Mouse (Mus musculus): ENCODE results near the gene Ptprn2. TPM values are rescaled to one million over a fixed set of nuclear protein-coding genes. Genes with fewer than 3 reads are reported as not detected.

The Ptprn2 gene
- total RNA-seq, 4 experiments from 2014 or later: 314 to 341 (median 329) TPM

GRCm38 (mm10) chr12:117304751-117305624 is 819.5 kb downstream of the Ptprn2 start:
- DNase-seq (ENCODE audit: low spot score in 2 of 2): no peak

- DNase-seq (ENCODE audit: low spot score in 2 of 2): no peak
Measured at GRCm38 (mm10) chr12:117305625-117306105, 820.1 kb downstream of the Ptprn2 start.

DNA sequence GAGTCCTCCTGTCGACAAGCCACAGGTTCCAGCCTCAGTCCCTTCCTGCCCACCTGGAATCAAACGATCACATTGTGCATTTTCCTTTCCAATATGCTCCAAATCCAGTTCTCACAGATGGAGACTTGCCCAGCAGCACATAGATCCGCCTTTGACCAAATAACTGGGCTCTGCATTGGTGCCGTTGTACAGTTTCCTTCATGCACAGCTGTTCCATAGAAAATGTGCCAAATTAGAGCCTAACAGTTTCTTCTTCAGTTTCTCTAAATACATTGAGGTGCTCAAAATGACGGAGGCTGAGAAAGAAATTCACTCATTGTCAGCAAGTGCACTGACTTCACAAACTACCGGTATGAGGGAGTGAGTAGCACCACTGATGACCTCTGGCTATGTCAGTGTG is 826.6 kb downstream of the Ptprn2 start:
- peak in 1 of 2 experiments; percentile 40 for DNase-seq (ENCODE audit: low spot score in 2 of 2)

DNA sequence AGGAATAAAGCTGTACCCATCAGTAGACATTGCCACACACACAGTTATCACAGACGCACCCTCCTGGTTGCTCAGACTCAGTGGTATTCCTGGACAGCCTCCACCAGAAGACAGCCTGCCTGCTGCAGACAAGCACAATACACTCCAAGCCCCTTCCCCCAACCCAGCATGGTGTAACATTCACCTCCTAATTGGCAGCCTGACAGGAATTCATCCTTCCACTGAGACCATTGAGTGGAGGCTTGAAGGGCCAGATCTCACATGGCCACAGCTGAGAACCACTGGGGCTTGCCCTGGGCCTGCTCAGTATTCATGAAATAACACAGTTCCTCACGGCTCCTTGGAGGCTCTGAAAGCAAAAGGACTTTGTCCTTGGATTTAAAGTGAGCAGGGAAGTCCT is 829.5 kb downstream of the Ptprn2 start:
- DNase-seq (ENCODE audit: low spot score in 2 of 2): no peak

DNA sequence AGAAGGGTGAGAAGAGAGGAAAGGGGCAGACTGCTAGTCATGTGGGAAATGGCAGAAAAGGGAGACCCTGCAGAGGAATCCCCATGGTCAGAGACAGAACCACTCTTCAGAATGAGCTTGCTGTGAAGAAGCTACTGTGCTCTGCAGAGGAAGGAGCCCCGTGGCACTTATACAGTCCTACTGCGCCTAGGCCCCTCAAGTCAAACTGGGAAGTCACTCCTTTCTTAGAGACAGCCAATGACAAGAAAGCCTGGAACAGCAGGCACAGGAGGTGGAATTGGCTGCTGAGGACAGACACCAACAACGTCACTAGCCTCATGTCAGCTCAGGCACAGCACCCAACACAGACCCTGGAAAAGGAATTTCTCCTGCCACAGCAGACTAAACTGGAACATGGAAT is 830.1 kb downstream of the Ptprn2 start:
- no peak for DNase-seq (ENCODE audit: low spot score in 2 of 2)

DNA sequence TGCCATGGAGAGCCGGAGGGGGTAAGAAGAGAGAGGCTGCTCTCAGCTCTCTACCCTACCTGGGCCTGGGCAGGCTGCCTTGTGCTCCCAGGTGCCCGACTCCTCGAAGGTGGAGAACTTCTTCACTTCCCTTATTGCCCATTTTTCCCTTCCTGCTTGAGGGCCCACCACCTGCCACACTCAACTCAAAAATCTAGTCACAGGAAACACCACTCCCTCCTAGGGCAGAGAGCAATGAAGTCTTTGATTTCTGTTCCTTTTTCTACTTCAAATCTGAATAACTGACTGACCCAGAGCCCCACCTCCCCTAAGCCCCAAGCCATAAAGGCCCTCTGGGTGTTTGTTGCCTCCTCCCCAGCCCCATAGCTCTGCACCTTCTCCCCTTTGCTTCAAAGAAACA is 832.7 kb downstream of the Ptprn2 start:
- DNase-seq (ENCODE audit: low spot score in 2 of 2): no peak

DNA sequence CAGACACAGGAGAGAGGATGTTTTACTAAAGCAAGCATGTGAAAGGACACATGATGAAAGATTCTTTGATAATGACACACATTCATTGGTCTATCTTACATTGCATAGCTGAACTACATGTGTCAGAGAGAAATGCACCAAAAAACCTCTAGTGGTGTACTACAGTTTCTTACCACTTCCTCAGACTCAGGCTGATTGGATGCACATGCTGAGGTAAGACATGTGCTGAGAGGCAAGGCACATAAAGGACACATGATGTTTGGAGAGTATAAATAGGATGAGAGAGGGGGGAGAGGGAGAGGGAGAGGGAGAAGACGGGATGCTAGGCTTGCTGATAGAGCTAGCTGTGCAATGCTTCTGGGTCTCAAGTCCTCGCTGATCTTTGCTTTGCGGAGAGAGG is 837.5 kb downstream of the Ptprn2 start:
- DNase-seq (ENCODE audit: low spot score in 2 of 2): no peak

Small RNA genes lying within 50 kb of the gene (microRNA-seq; reads per million reads assigned to microRNA genes)
- gene Mir153: 373 to 1,786 reads per million in 2 experiments

Other genes with a start within 250 kb of the Ptprn2 start
- 10 to 100 TPM; 14.2 to 22.9 (median 17.9) TPM for gene Wdr60, start 222.7 kb upstream of the Ptprn2 start, total RNA-seq (2022)
- not detected for gene Gm11027, start 210.3 kb upstream of the Ptprn2 start, total RNA-seq (2022)
- 10 to 100 TPM; 57.4 to 67.5 (median 61.3) TPM for gene Esyt2, start 204.5 kb upstream of the Ptprn2 start, total RNA-seq (2022)
- 1 to 10 TPM; 6.6 to 7.8 (median 7.0) TPM for gene Ncapg2, start 80.3 kb upstream of the Ptprn2 start, total RNA-seq (2022)